Mouse (Mus musculus): ENCODE results near the gene Ubash3b. TPM values are rescaled to one million over a fixed set of nuclear protein-coding genes. Genes with fewer than 3 reads are reported as not detected.

Gene Ubash3b
- polyA plus RNA-seq (2015; fragmentation: Nextera tagmentation; extraction: Ambion mirVana): 3.5 and 4.6 TPM in 2 replicates

DNA sequence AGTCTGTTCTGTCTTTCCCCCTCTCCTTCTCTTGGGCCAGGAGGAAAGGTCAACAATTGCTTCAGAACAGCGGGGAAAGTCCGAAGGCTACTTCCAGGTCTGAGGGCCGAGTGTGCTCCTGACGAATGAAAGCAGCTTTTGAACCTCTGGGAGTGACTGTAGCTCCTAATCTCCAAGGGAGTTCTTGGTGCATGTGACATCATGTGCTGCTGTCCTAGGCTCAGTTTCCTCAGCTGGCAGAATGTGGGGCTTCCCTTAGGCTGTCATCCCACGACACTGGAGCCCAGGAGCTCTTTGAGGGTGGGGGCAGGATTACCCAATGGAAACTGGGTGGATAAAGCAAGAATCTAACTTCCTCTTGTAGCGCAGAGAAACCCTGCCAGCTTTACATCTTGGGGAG, at the start of gene Ubash3b:
Gene Ubash3b (minus strand): TSS at position 285 of the 400 bp plus-strand sequence.

DNA sequence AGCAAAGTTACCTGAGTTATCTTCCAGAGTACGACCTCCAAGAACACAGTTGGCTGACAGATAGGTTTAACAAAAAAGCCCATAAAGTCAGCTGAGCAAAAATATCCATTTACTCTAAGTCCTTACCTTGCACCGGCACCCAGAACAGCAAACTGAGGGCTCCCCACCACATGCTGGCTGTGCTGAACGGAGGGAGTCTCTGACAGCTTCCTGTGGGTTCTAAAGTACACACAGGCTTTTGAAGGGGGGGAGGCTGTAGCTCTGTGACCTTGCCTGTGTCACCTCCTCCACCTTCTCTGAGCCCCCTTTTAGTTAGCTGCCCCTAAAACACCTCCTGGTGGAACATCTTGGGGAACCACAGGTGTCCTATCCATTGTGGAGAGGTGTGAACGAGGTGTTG, 157.1 kb downstream of the Ubash3b start, which contains the start of gene Crtam:
Gene Crtam (minus strand): TSS at position 214 of the 400 bp plus-strand sequence.

DNA sequence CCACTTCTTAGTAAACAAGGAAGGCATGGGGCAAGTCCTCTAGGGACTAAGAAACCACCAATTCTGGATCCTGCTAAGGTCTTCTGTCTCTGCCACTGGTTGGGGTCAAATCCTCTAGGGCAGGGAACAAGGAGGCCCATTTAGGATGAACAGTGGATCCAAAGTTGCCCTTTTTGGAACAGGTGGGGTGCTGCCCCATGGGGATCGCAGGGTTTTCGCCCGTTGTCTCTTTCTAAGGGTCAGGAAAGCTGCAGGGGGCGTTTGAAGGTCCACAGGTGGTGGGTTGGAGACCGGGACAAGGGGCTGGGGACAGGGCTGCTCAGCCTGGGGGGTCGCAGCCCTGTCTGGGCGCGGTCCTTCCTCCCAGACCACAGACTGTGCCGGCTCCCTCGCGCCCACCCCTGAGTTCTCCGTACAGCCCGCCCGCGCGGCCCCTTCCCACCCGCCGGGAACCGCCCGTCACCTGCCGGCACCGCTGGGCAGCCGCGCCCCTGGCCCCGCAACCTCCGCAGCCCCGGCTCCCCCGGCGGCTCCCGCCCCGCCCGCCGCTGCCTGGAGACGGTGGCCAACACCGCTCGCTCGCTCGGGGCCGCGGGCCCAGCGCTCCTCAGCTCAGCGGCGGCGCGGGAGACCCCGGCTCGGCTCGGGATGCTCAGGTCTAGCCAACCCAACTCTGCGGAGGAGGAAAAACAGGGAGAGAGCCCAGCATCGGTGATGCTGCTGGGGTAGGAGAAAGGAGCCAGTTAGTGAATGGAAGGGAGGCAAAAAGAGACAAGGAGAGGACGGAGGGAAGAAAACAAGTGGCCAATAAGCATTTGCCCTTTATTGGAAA, 197.7 kb downstream of the Ubash3b start, which contains the start of gene Jhy:
Gene Jhy (minus strand): TSS at position 533 of the 832 bp plus-strand sequence.

Other genes with a start within 250 kb of the Ubash3b start
- not detected in 2 replicates for gene Jhy, start 197.6 kb downstream of the Ubash3b start, polyA plus RNA-seq (2015; fragmentation: Nextera tagmentation; extraction: Ambion mirVana)
- not detected in 2 replicates for gene Crtam, start 157.1 kb downstream of the Ubash3b start, polyA plus RNA-seq (2015; fragmentation: Nextera tagmentation; extraction: Ambion mirVana)